Mouse (Mus musculus) myocyte (in vitro differentiated cells): ENCODE results near the gene Radil.

ENCODE experiments used
- CEBPB ChIP-seq: IDR thresholded peaks from 2 replicates; pipeline ENCODE4 v1.6.1; 2011; ENCODE audit warnings: mild to moderate bottlenecking, moderate library complexity; ENCODE audit not compliant: poor library complexity, insufficient read depth, severe bottlenecking
- E2F4 ChIP-seq: IDR thresholded peaks from one replicate; pipeline ENCODE4 v1.6.1; 2011; ENCODE audit warnings: mild to moderate bottlenecking, control low read depth, moderate library complexity; ENCODE audit not compliant: insufficient read depth
- MAX ChIP-seq: IDR thresholded peaks from one replicate; pipeline ENCODE4 v1.6.1; 2011; ENCODE audit warnings: low read depth, mild to moderate bottlenecking, control low read depth
- MYOG ChIP-seq, 3 experiments: IDR thresholded peaks; one replicate each; pipeline ENCODE4 v1.6.1; 2011; ENCODE audit warnings: control low read depth in 2 of 3, low read depth in 2 of 3, mild to moderate bottlenecking in 2 of 3; ENCODE audit not compliant: insufficient read length in 2 of 3, control insufficient read depth in 1 of 3, insufficient read depth in 1 of 3
- POLR2A ChIP-seq: IDR thresholded peaks from one replicate; pipeline ENCODE4 v1.6.1; 2011; ENCODE audit warnings: low read depth, mild to moderate bottlenecking, control low read depth, moderate library complexity; ENCODE audit not compliant: insufficient read length
- POLR2AphosphoS2 ChIP-seq: IDR thresholded peaks from one replicate; pipeline ENCODE4 v1.6.1; 2011; ENCODE audit warnings: low read depth, control low read depth; ENCODE audit not compliant: insufficient read length
- REST ChIP-seq: IDR thresholded peaks from one replicate; pipeline ENCODE4 v1.6.1; 2011; ENCODE audit warnings: mild to moderate bottlenecking, control low read depth, moderate library complexity; ENCODE audit not compliant: insufficient read depth, insufficient read length
- SRF ChIP-seq: IDR thresholded peaks from one replicate; pipeline ENCODE4 v1.6.1; 2011; ENCODE audit warnings: low read depth; ENCODE audit not compliant: control insufficient read depth, insufficient read length
- TCF12 ChIP-seq: IDR thresholded peaks from one replicate; pipeline ENCODE4 v1.6.1; 2011; ENCODE audit warnings: mild to moderate bottlenecking, control low read depth; ENCODE audit not compliant: poor library complexity, insufficient read depth, severe bottlenecking
- TCF3 ChIP-seq: IDR thresholded peaks from one replicate; pipeline ENCODE4 v1.6.1; 2011; ENCODE audit warnings: low read depth, control low read depth; ENCODE audit not compliant: insufficient read length
- USF1 ChIP-seq: IDR thresholded peaks from one replicate; pipeline ENCODE4 v1.6.1; 2011; ENCODE audit warnings: low read depth, mild to moderate bottlenecking, control low read depth, moderate library complexity

- TF ChIP-seq MYOG (IDR thresholded peaks at IDR 0.05; ENCODE audit: control insufficient read depth in 1 of 3, insufficient read depth in 1 of 3, insufficient read length in 2 of 3, low read depth in 2 of 3) (no peak), POLR2A (no peak), REST (no peak), TCF12 (no peak), USF1 (no peak), CEBPB (no peak), E2F4 (no peak), MAX (no peak), POLR2AphosphoS2 (no peak), SRF (no peak), TCF3 (no peak)
Measured at GRCm38 (mm10) chr5:142529915-142530314, 21.0 kb downstream of the Radil start, which contains the start of gene Papolb.
